Comparison of ENCODE assay signal across 17 mouse cellular contexts in the genomic region with DNA sequence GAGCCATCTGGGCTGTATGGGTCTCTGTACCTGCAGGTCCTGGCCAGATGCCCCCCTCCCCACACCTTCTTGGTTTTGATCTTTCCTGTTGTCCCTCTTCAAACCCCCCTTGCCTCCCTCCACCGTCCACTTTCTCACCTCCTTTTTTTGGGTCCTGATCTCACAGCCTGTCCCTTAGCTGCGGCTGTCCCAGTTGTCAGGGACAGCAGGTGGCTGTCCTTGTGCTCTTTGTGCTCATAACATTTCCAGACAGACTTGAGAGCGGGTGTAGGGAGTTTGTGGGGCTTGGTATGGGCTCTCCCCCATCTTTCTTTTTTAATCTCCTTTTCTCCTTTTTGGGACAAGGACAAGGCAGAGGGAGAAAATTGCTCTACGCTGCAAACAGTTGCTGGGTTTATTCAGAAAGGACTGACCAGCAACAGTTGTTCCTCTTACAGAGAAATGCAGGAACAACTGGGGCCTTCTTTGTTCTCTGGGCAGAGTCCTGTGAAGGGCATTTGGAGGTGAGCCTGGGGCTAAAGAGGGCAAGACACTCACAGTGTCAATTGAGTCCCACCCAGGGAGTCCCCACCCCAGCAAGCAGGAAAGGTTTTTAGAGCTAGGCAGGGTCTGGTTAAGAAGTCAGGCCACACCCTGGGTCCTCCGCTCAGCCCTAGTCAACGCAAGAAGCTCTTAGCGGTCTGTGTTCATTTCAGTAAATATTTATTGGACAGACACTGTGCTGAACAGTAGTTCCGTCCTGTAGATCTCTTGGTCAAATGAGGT.
DNase-seq lines count a peak whose midpoint lies in the region; ATAC-seq and TF ChIP-seq lines count a peak whose summit lies in the region.
"Had no signal": no experiment of that assay in that cellular context is flagged by ENCODE, and none has a peak within 500 bp of the region (broad histone marks: within the 10 kb centered on the region; RNA-seq: fewer than 3 reads in every experiment).

No protein-coding gene starts in this region.

- no peak overlapping the region for H3K4me2 ChIP-seq in hindbrain, embryonic 14.5 days (replicated peaks)
- no peak overlapping the region for H3K4me2 ChIP-seq in limb, embryonic 11.5 days (ENCODE audit: low read depth, severe bottlenecking)
- H3K4me2 ChIP-seq: embryonic facial prominence, embryonic 12.5 days; forebrain, embryonic 13.5 days; hindbrain, embryonic 15.5 days had no signal

- ATAC-seq in hindbrain, embryonic 14.5 days (ENCODE audit: low FRiP score) = no peak
- ATAC-seq in limb, embryonic 11.5 days (ENCODE audit: insufficient number of reproducible peaks, low FRiP score, low TSS enrichment, low read depth) = no peak
- ATAC-seq: forebrain, embryonic 13.5 days; midbrain, embryonic 16.5 days had no signal

- H3K27me3 ChIP-seq in hindbrain, embryonic 10.5 days (ENCODE audit: insufficient read depth, poor library complexity, severe bottlenecking) = peaks cover 96% of the 10 kb centered on the region
- peaks cover 9% of the 10 kb centered on the region; the same call in 1 of the 2 replicates for H3K27me3 ChIP-seq in hindbrain, embryonic 14.5 days (ENCODE audit: control insufficient read depth, insufficient read depth, low read length)
- H3K27me3 ChIP-seq in E14TG2a.4 (ENCODE audit: insufficient read depth, low read length) = no peaks in the 10 kb centered on the region
- peaks cover 4% of the 10 kb centered on the region; the same call in 1 of the 2 replicates for H3K27me3 ChIP-seq in limb, embryonic 11.5 days (ENCODE audit: control insufficient read depth, insufficient read depth, low read length)

- H3K27ac ChIP-seq in hindbrain, embryonic 10.5 days = peak overlapping the region; percentile 18; the same call in 1 of the 2 replicates
- no peak overlapping the region for H3K27ac ChIP-seq in hindbrain, embryonic 14.5 days
- 0 out of 2 replicates have a peak overlapping the region, but pooled peaks have one; percentile 1 for H3K27ac ChIP-seq in limb, embryonic 11.5 days (replicated peaks; ENCODE audit: low read depth, low read length)
- H3K27ac ChIP-seq: embryonic facial prominence, embryonic 12.5 days; forebrain, embryonic 13.5 days; hindbrain, embryonic 15.5 days had no signal

- H3K4me1 ChIP-seq in hindbrain, embryonic 10.5 days (replicated peaks) = peaks cover 98% of the 10 kb centered on the region
- H3K4me1 ChIP-seq in hindbrain, embryonic 14.5 days (replicated peaks; ENCODE audit: control insufficient read depth, insufficient read depth, low read length) = peaks cover 37% of the 10 kb centered on the region
- H3K4me1 ChIP-seq in E14TG2a.4 (replicated peaks; ENCODE audit: low read depth, low read length) = peaks cover 91% of the 10 kb centered on the region
- H3K4me1 ChIP-seq in limb, embryonic 11.5 days (ENCODE audit: control insufficient read depth, insufficient read depth, low read length) = peaks cover 67% of the 10 kb centered on the region

- H3K9me3 ChIP-seq in hindbrain, embryonic 10.5 days = no peaks in the 10 kb centered on the region
- H3K9me3 ChIP-seq in hindbrain, embryonic 14.5 days (ENCODE audit: control insufficient read depth, low read length) = no peaks in the 10 kb centered on the region
- H3K9me3 ChIP-seq in E14TG2a.4 (ENCODE audit: low read length) = no peaks in the 10 kb centered on the region
- no peaks in the 10 kb centered on the region for H3K9me3 ChIP-seq in limb, embryonic 11.5 days (ENCODE audit: control insufficient read depth, low read length)
- H3K9me3 ChIP-seq: embryonic facial prominence, embryonic 12.5 days; forebrain, embryonic 13.5 days; hindbrain, embryonic 15.5 days had no signal

- no peak overlapping the region for H3K9ac ChIP-seq in hindbrain, embryonic 14.5 days
- no peak overlapping the region for H3K9ac ChIP-seq in limb, embryonic 11.5 days (ENCODE audit: low read length)
- H3K9ac ChIP-seq: embryonic facial prominence, embryonic 12.5 days; forebrain, embryonic 13.5 days; hindbrain, embryonic 15.5 days had no signal

- peak; percentile 43 for DNase-seq in gastrocnemius, adult 18-20 months (ENCODE audit: low spot score)
- DNase-seq in gastrocnemius, postnatal 10 days = no peak
- no peak for DNase-seq in hindbrain, embryonic 10.5 days (ENCODE audit: low spot score)
- DNase-seq in hindbrain, embryonic 14.5 days (ENCODE audit: low spot score) = no peak
- no peak for DNase-seq in limb, embryonic 11.5 days (ENCODE audit: low spot score)
- no peak for DNase-seq in cerebellum, postnatal 25 days
- DNase-seq in urinary bladder, postnatal 10 days (ENCODE audit: low spot score) = no peak
- DNase-seq: adrenal gland, postnatal 25 days; cerebellum, postnatal 10 days; gastrocnemius, postnatal 36 days; liver; retina, postnatal 1 day had no signal

- no peak overlapping the region for H3K4me3 ChIP-seq in hindbrain, embryonic 10.5 days
- H3K4me3 ChIP-seq in hindbrain, embryonic 14.5 days (replicated peaks; ENCODE audit: low read length) = no peak overlapping the region
- peak overlapping the region; percentile 60 for H3K4me3 ChIP-seq in E14TG2a.4 (replicated peaks; ENCODE audit: low read length)
- H3K4me3 ChIP-seq in limb, embryonic 11.5 days (ENCODE audit: low read depth, low read length) = no peak overlapping the region
- H3K4me3 ChIP-seq: embryonic facial prominence, embryonic 12.5 days; forebrain, embryonic 13.5 days; hindbrain, embryonic 15.5 days had no signal

- no peak for TF ChIP-seq CTCF in E14TG2a.4 (conservative IDR thresholded peaks at IDR 0.05; ENCODE audit: low read length)

- H3K36me3 ChIP-seq in hindbrain, embryonic 10.5 days = peaks cover 9% of the 10 kb centered on the region; the same call in 1 of the 2 replicates
- H3K36me3 ChIP-seq in hindbrain, embryonic 14.5 days (replicated peaks; ENCODE audit: control insufficient read depth, insufficient read depth) = no peaks in the 10 kb centered on the region
- no peaks in the 10 kb centered on the region for H3K36me3 ChIP-seq in E14TG2a.4 (ENCODE audit: insufficient read depth, low read length)
- H3K36me3 ChIP-seq in limb, embryonic 11.5 days (ENCODE audit: control insufficient read depth, insufficient read depth, low read length) = no peaks in the 10 kb centered on the region
- H3K36me3 ChIP-seq: embryonic facial prominence, embryonic 12.5 days; hindbrain, embryonic 15.5 days had no signal

- 62% methylated on average over 8 of the region's 8 CpGs for whole genome bisulfite sequencing in hindbrain, embryonic 10.5 days
- WGBS in hindbrain, embryonic 14.5 days = 56% methylated on average over 8 of the region's 8 CpGs
- WGBS in limb, embryonic 11.5 days = 65% methylated on average over 8 of the region's 8 CpGs
